Mouse (Mus musculus) kidney, adult 11 months (tissue): ENCODE results near the gene Col15a1.

Source experiments
- DNase-seq: peaks from one replicate; pipeline ENCODE4 v3.0.0; 2022

Col15a1 gene

GRCm38 (mm10) chr4:47273795-47274194 lies 65.8 kb downstream of the Col15a1 start:
- DNase-seq, result no peak

- DNase-seq, result no peak
Measured at GRCm38 (mm10) chr4:47274911-47275310, 67.0 kb downstream of the Col15a1 start.

- no peak for DNase-seq
Measured at GRCm38 (mm10) chr4:47278397-47278796, 70.4 kb downstream of the Col15a1 start.

- no peak for DNase-seq
Measured at GRCm38 (mm10) chr4:47279085-47279707, 71.2 kb downstream of the Col15a1 start.

DNA sequence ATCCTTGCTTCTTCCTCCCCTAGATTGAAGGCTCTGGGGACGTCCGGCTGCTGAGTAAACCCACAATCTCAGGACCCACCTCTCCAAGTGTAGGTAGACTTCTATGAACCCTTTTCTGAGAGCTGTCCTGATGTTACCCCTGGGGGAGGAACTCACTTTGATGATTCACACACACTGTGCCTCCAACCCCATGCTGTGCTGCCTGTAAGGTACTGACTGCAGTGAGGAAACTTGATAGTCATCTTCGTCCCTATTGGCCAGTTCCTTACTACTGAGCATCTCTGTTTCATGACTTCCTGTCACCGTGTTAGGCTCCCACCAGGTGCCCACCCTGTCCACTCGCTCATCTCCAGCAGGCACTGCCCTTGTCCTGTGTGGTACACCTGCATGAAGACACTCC lies 72.2 kb downstream of the Col15a1 start:
- no peak for DNase-seq

- DNase-seq, result no peak
Measured at GRCm38 (mm10) chr4:47281920-47282682, 74.1 kb downstream of the Col15a1 start.

- no peak for DNase-seq
Measured at GRCm38 (mm10) chr4:47284311-47284710, 76.3 kb downstream of the Col15a1 start.

GRCm38 (mm10) chr4:47284874-47285273 lies 76.9 kb downstream of the Col15a1 start:
- no peak for DNase-seq

GRCm38 (mm10) chr4:47286599-47287147 lies 78.7 kb downstream of the Col15a1 start:
- no peak for DNase-seq

- DNase-seq, result no peak
Measured at GRCm38 (mm10) chr4:47287468-47287867, 79.5 kb downstream of the Col15a1 start.

DNA sequence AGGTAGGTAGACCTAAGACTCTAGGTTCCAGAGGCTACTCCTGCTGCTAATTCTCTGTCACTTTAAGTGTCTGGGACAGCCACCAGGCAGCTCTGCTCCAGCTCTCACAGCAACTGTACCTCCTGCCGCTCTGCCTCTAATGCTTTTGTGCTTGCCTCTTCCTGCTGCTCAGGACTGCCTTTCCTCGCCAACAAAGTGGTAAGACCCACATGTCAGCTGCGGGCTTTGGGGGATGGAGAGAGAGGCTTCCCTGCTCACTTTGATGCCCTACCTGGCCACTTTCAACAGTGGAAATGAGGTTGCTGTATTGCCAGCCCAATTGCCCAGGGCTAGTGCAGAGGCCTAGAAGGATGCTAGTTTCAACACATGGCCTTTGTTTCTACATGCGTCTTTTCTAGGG lies 80.3 kb downstream of the Col15a1 start:
- DNase-seq, result no peak

GRCm38 (mm10) chr4:47289526-47289925 lies 81.6 kb downstream of the Col15a1 start:
- no peak for DNase-seq

GRCm38 (mm10) chr4:47290448-47290847 lies 82.5 kb downstream of the Col15a1 start:
- no peak for DNase-seq

DNA sequence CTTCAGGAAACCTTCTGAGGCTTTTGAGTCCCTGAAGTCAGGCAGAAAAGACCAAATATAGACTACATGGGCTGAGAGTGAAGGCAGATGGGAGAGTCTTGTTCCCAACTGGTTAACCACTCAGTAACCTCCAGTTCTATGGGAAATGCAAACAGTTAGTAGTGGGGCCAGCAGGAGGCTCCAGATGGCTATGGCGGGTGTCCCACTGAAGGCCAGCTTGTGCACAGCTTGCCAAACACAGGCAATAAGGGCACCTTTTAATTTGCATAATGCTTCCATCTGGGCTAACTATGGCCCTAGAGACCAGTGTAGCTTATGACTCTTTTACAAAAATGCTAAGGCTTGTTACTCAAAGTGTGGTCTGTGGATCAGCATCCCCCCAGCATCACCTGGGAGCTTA lies 83.1 kb downstream of the Col15a1 start:
- no peak for DNase-seq

- DNase-seq, result no peak
Measured at GRCm38 (mm10) chr4:47292956-47293355, 85.0 kb downstream of the Col15a1 start.

- peak; percentile 18 for DNase-seq
Measured at GRCm38 (mm10) chr4:47293771-47294543, 86.0 kb downstream of the Col15a1 start.

DNA sequence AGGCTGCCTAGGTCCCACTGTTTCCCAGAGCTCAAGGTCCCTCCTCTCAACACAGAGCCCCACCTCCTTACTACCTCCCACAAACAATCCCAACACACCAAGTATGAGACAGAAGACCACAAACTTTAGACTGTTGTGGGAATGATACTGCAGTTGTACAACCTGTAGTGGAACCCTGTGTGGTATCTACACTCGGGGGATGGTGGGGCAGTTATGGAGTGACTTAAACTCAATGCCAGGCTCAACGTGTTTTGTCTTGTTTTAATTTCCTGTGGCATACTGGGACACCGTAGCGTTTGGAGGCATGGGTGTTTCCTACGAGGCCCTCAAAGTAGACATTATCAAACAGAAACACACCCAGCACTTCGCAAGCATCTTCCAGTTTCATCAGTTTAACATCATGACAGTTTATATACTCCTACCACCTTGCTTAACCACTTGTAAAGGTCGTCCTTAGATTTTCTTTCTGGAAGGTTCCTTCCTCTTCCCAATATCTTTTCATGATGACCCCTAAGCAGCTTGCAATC lies 86.6 kb downstream of the Col15a1 start:
- DNase-seq, result no peak

- no peak for DNase-seq
Measured at GRCm38 (mm10) chr4:47295547-47295946, 87.6 kb downstream of the Col15a1 start.

- no peak for DNase-seq
Measured at GRCm38 (mm10) chr4:47300701-47301100, 92.7 kb downstream of the Col15a1 start.

DNA sequence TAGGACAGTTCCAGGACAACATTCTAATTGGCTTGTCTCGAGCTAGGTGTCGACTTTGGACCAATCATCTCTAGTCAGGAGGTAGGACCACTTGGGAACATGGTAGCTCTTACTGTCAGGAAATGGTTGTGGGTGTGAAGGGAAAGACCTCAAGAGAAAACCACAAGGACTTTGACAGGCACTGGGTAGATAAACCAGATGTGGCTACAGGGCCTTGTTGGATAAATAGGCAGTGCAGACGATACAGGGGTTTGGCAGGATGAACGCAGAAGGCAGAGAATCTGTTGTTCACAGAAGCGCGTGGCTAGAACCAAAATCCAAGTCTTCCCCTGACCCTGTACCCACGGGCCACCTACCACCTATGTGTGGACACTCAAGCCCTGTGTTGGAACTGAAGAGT lies 94.6 kb downstream of the Col15a1 start:
- no peak for DNase-seq

GRCm38 (mm10) chr4:47303340-47303998 lies 95.5 kb downstream of the Col15a1 start:
- DNase-seq, result no peak

GRCm38 (mm10) chr4:47309886-47310625 lies 102.1 kb downstream of the Col15a1 start:
- no peak for DNase-seq
